Mouse (Mus musculus): ENCODE measurements at regions not wholly inside any gene's neighbourhood (a gene's known extent, or its start where the extent isn't known, plus 50 kb on each side); places are given as distances from the start of the nearest gene placed in this dataset.

DNA sequence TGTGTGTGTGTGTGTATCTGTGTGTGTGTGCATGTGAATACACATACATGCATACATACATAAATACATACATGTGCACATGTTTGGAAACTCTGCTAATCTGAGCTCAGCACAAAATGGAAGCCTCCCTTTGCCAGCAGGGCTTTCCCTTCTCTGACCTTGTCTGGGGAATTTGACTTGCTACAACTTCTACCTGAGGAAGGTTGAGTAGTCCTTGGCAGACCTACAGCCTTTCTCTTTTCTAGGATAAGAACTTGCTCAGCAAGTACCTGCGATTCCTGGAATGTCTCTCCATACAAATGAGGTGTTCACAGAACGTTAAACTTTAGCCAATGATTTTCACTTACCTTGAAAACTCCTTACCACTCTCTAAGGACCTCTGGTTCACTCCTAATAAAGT lies 472.7 kb upstream of the Nr2f2 start:
- no peak overlapping the region for H3K9ac ChIP-seq (ENCODE audit: insufficient read depth, low read depth, low read length, poor library complexity, severe bottlenecking)
- no peaks in the 10 kb centered on the region for H3K9me3 ChIP-seq (ENCODE audit: control insufficient read depth, insufficient read depth, low read depth, low read length)
- H3K4me1 ChIP-seq (ENCODE audit: control insufficient read depth in 2 of 2, insufficient read depth in 2 of 2, low read length in 2 of 2, poor library complexity in 1 of 2), result no peaks in the 10 kb centered on the region
- no peak for DNase-seq (ENCODE audit: low read depth, low spot score)
- in situ Hi-C loops (cut with MboI; ENCODE audit: low sequenced_read_pairs in 2 of 2, unreplicated experiment in 2 of 2), result no loop called here
- H3K36me3 ChIP-seq (ENCODE audit: control insufficient read depth, insufficient read depth, low read length, poor library complexity, severe bottlenecking), result no peaks in the 10 kb centered on the region
- TF ChIP-seq MAFK (IDR thresholded peaks at IDR 0.05; ENCODE audit: insufficient read depth, low read depth, low read length) (no peak), HCFC1 (IDR thresholded peaks at IDR 0.05; ENCODE audit: borderline replicate concordance, insufficient read depth, low read length) (no peak), ZC3H11A (IDR thresholded peaks at IDR 0.05; ENCODE audit: borderline replicate concordance, low read depth, low read length) (no peak), CHD2 (IDR thresholded peaks at IDR 0.05; ENCODE audit: low read depth, low read length) (no peak), ZNF384 (IDR thresholded peaks at IDR 0.05; ENCODE audit: low read depth, low read length) (no peak)
- no peak overlapping the region for H3K4me3 ChIP-seq (ENCODE audit: insufficient read depth in 1 of 2, low read depth in 1 of 2, low read length in 2 of 2, poor library complexity in 1 of 2, severe bottlenecking in 1 of 2)
- H3K27ac ChIP-seq (ENCODE audit: insufficient read depth, low read depth, low read length, poor library complexity, severe bottlenecking), result no peak overlapping the region

DNA sequence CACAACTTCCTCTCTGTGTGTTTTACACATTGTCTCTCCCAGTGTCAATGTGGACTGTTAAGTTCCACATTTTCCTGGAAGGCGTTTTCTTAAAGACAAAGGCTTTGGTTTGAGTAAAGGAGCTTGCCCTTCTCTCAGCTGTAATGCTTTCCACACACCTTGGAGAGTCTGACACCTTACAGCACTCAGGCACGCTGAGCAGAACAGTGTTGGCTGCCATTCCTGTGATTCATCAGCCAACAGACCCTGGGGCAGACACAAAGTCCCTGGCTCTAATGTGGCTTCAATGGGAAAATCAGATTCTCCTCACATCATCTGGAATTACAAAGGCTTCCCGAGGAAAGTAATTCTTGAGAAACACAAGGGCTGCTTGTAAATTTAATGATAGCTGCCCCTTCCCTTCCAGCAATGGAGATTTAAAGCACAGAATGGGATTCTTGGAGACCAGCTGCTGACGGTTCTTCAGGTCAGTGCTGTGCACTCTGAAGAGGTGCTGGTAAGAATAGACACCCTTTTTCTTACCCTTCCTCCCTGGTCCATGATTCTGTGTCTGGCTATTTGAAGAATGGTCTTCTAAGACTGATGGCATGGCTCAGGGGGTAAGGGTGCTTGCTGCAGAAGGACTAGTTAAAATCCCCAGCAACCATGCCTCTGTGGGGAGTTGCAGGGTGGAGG lies 468.4 kb upstream of the Nr2f2 start:
- in situ Hi-C loops (cut with MboI; ENCODE audit: low sequenced_read_pairs in 2 of 2, unreplicated experiment in 2 of 2), result no loop called here
- Histone ChIP-seq H3K4me3 (ENCODE audit: insufficient read depth in 1 of 2, low read depth in 1 of 2, low read length in 2 of 2, poor library complexity in 1 of 2, severe bottlenecking in 1 of 2) (no peak overlapping the region), H3K4me1 (ENCODE audit: control insufficient read depth in 2 of 2, insufficient read depth in 2 of 2, low read length in 2 of 2, poor library complexity in 1 of 2) (no peaks in the 10 kb centered on the region), H3K9ac (ENCODE audit: insufficient read depth, low read depth, low read length, poor library complexity, severe bottlenecking) (no peak overlapping the region), H3K27ac (ENCODE audit: insufficient read depth, low read depth, low read length, poor library complexity, severe bottlenecking) (no peak overlapping the region), H3K36me3 (ENCODE audit: control insufficient read depth, insufficient read depth, low read length, poor library complexity, severe bottlenecking) (no peaks in the 10 kb centered on the region), H3K9me3 (ENCODE audit: control insufficient read depth, insufficient read depth, low read depth, low read length) (no peaks in the 10 kb centered on the region)
- DNase-seq (ENCODE audit: low read depth, low spot score), result no peak
- TF ChIP-seq ZNF384 (IDR thresholded peaks at IDR 0.05; ENCODE audit: low read depth, low read length) (no peak), HCFC1 (IDR thresholded peaks at IDR 0.05; ENCODE audit: borderline replicate concordance, insufficient read depth, low read length) (no peak), CHD2 (IDR thresholded peaks at IDR 0.05; ENCODE audit: low read depth, low read length) (no peak), MAFK (IDR thresholded peaks at IDR 0.05; ENCODE audit: insufficient read depth, low read depth, low read length) (no peak), ZC3H11A (IDR thresholded peaks at IDR 0.05; ENCODE audit: borderline replicate concordance, low read depth, low read length) (no peak)

DNA sequence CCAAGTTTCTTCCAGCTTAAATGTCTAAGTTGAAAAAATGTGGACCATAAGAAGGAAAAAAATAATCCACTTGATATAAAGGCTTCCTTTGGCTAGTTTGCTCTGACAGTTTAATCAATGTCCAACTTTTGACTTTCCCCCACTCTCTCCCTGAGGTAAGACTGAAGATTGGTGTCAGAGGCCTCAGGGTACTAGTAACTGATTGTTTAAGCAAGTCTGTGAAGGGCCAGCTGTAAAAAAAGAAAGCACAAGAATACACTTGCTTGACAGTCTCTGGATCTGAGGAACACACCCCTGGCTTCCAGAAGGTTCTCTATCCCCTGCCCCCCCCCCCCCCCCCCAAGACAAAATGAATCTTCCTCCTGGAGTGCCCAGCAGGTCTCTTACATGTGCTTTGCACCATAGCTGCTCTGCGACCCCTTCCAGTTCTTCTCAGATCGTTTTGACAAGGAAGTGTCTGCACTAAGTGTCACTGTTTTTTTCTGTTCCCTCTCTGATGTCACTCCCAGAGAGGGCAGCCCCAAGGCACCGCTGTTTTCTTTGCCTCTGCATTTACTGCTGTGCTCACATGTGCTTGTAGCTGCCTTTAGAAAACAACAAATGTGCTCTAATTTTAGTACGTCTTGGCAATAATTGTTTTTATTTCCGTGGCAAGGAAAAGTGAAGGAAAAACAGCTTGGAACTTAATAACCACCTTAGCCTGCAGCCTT lies 462.1 kb upstream of the Nr2f2 start:
- H3K4me3 ChIP-seq (ENCODE audit: insufficient read depth in 1 of 2, low read depth in 1 of 2, low read length in 2 of 2, poor library complexity in 1 of 2, severe bottlenecking in 1 of 2), result no peak overlapping the region
- in situ Hi-C loops (cut with MboI; ENCODE audit: low sequenced_read_pairs in 2 of 2, unreplicated experiment in 2 of 2), result no loop called here
- no peak for DNase-seq (ENCODE audit: low read depth, low spot score)
- H3K36me3 ChIP-seq (ENCODE audit: control insufficient read depth, insufficient read depth, low read length, poor library complexity, severe bottlenecking), result no peaks in the 10 kb centered on the region
- no peak for TF ChIP-seq ZNF384 (IDR thresholded peaks at IDR 0.05; ENCODE audit: low read depth, low read length)
- no peak for TF ChIP-seq ZC3H11A (IDR thresholded peaks at IDR 0.05; ENCODE audit: borderline replicate concordance, low read depth, low read length)
- TF ChIP-seq MAFK (IDR thresholded peaks at IDR 0.05; ENCODE audit: insufficient read depth, low read depth, low read length), result no peak
- TF ChIP-seq HCFC1 (IDR thresholded peaks at IDR 0.05; ENCODE audit: borderline replicate concordance, insufficient read depth, low read length), result no peak
- no peak for TF ChIP-seq CHD2 (IDR thresholded peaks at IDR 0.05; ENCODE audit: low read depth, low read length)
- H3K9ac ChIP-seq (ENCODE audit: insufficient read depth, low read depth, low read length, poor library complexity, severe bottlenecking), result no peak overlapping the region
- no peaks in the 10 kb centered on the region for H3K4me1 ChIP-seq (ENCODE audit: control insufficient read depth in 2 of 2, insufficient read depth in 2 of 2, low read length in 2 of 2, poor library complexity in 1 of 2)
- no peaks in the 10 kb centered on the region for H3K9me3 ChIP-seq (ENCODE audit: control insufficient read depth, insufficient read depth, low read depth, low read length)
- H3K27ac ChIP-seq (ENCODE audit: insufficient read depth, low read depth, low read length, poor library complexity, severe bottlenecking), result no peak overlapping the region

DNA sequence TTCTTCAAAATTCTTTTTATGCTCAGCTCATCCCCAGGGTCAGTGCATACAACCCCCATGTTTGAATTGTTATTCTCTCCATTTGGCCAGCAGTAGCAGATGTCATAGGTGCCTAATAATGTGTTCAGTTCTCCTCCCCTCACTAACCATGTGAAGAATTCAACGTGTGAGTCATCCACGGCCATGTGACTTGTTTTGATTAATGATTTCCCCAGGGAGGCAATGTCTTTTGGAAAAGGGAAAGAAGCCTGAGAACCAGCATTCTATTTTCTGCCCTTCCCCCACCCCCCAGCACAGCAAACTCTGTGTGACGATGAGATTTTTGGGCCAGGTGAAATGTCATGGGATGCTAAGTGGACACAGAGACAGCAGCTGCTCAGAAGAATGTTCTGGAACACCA lies 459.5 kb upstream of the Nr2f2 start:
- DNase-seq (ENCODE audit: low read depth, low spot score), result no peak
- no peak overlapping the region for H3K27ac ChIP-seq (ENCODE audit: insufficient read depth, low read depth, low read length, poor library complexity, severe bottlenecking)
- H3K9me3 ChIP-seq (ENCODE audit: control insufficient read depth, insufficient read depth, low read depth, low read length), result no peaks in the 10 kb centered on the region
- no peaks in the 10 kb centered on the region for H3K36me3 ChIP-seq (ENCODE audit: control insufficient read depth, insufficient read depth, low read length, poor library complexity, severe bottlenecking)
- TF ChIP-seq CHD2 (IDR thresholded peaks at IDR 0.05; ENCODE audit: low read depth, low read length), result no peak
- no peak for TF ChIP-seq ZC3H11A (IDR thresholded peaks at IDR 0.05; ENCODE audit: borderline replicate concordance, low read depth, low read length)
- TF ChIP-seq HCFC1 (IDR thresholded peaks at IDR 0.05; ENCODE audit: borderline replicate concordance, insufficient read depth, low read length), result no peak
- TF ChIP-seq ZNF384 (IDR thresholded peaks at IDR 0.05; ENCODE audit: low read depth, low read length), result no peak
- TF ChIP-seq MAFK (IDR thresholded peaks at IDR 0.05; ENCODE audit: insufficient read depth, low read depth, low read length), result no peak
- H3K9ac ChIP-seq (ENCODE audit: insufficient read depth, low read depth, low read length, poor library complexity, severe bottlenecking), result no peak overlapping the region
- no peaks in the 10 kb centered on the region for H3K4me1 ChIP-seq (ENCODE audit: control insufficient read depth in 2 of 2, insufficient read depth in 2 of 2, low read length in 2 of 2, poor library complexity in 1 of 2)
- in situ Hi-C loops (cut with MboI; ENCODE audit: low sequenced_read_pairs in 2 of 2, unreplicated experiment in 2 of 2), result no loop called here
- no peak overlapping the region for H3K4me3 ChIP-seq (ENCODE audit: insufficient read depth in 1 of 2, low read depth in 1 of 2, low read length in 2 of 2, poor library complexity in 1 of 2, severe bottlenecking in 1 of 2)
